Mouse (Mus musculus) bone marrow macrophage, adult 2 months (primary cell): ENCODE results near the gene Borcs5. TPM values are rescaled to one million over a fixed set of nuclear protein-coding genes. Genes with fewer than 3 reads are reported as not detected.

Experiments
- H3K27ac ChIP-seq: 2 replicates; pipeline ENCODE4 v1.5.1; 2012; ENCODE audit warnings: low read depth, low read length; ENCODE audit not compliant: insufficient read depth
- H3K4me1 ChIP-seq: 2 replicates; pipeline ENCODE4 v1.6.1; 2012; ENCODE audit warnings: low read length; ENCODE audit not compliant: control insufficient read depth, insufficient read depth
- H3K4me3 ChIP-seq: 2 replicates; pipeline ENCODE4 v1.5.1; 2012; ENCODE audit warnings: mild to moderate bottlenecking, low read length, moderate library complexity; ENCODE audit not compliant: insufficient read depth
- CTCF ChIP-seq: IDR thresholded peaks from 2 replicates; pipeline ENCODE4 v1.5.1; 2012; ENCODE audit warnings: low read depth, mild to moderate bottlenecking, low read length, moderate library complexity
- POLR2A ChIP-seq: IDR thresholded peaks from 2 replicates; pipeline ENCODE4 v1.6.1; 2012; ENCODE audit warnings: mild to moderate bottlenecking, low read depth, low read length, borderline replicate concordance
- polyA plus RNA-seq: library from polyadenylated mRNA; stranded (reverse); fragments of >200 nt; gene quantifications from 2 replicates; pipeline ENCODE4 v1.2.4, GENCODE M21; 2012; ENCODE audit not compliant: missing spikeins, insufficient read depth, insufficient read length

The Borcs5 gene
- polyA plus RNA-seq, 1 experiment = 4.5 TPM

- peaks cover 53% of the 10 kb centered on the region for H3K4me1 ChIP-seq
- no peak overlapping the region for H3K27ac ChIP-seq
These were observed 63.9 kb downstream of the Borcs5 start for GRCm38 (mm10) chr6:134703053-134703690.

DNA sequence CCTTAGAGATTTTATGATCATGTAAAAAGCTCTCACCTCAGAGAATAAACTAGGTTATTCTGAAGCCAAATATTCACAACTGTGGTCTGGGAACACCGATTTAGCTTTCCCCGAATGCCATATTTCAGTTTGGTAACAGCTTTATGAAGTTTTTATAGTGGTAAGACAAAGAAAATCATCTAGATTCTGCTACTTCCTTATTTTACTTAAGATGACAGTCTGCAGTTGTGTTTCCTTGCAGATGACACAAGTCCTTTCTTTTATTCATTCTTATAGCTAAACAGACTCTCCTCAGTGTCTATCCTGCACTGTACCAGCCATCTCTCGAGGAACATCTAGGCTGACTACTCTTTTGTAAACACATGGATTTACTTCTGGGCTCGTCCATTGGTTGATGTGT is 67.2 kb downstream of the Borcs5 start:
- no peak overlapping the region for H3K27ac ChIP-seq
- peaks cover 28% of the 10 kb centered on the region for H3K4me1 ChIP-seq
- TF ChIP-seq POLR2A (no peak), CTCF (no peak)
- no peak overlapping the region for H3K4me3 ChIP-seq

More at GRCm38 (mm10) chr6:134703053-134703690, 63.9 kb downstream of the Borcs5 start:
- no peak for TF ChIP-seq POLR2A
- TF ChIP-seq CTCF = no peak
- no peak overlapping the region for H3K4me3 ChIP-seq

DNA sequence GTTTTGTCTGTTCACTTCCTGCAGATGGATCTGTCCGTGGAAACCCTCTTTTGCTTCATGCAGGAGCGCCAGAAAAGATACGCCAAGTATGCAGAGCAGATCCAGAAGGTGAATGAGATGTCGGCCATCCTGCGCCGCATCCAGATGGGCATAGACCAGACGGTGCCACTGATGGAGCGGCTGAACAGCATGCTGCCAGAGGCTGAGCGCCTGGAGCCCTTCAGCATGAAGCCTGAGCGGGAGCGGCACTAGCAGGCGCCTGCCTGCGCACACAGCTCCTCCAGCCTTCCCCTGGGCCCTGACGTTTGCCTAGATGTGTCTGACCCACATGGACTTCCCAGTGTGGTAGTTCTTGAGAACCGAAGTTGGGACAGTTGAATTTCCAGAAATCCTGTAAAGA is 70.7 kb downstream of the Borcs5 start:
- TF ChIP-seq CTCF = no peak
- no peak for TF ChIP-seq POLR2A
- Histone ChIP-seq H3K4me1 (peaks cover 13% of the 10 kb centered on the region), H3K27ac (no peak overlapping the region), H3K4me3 (no peak overlapping the region)

DNA sequence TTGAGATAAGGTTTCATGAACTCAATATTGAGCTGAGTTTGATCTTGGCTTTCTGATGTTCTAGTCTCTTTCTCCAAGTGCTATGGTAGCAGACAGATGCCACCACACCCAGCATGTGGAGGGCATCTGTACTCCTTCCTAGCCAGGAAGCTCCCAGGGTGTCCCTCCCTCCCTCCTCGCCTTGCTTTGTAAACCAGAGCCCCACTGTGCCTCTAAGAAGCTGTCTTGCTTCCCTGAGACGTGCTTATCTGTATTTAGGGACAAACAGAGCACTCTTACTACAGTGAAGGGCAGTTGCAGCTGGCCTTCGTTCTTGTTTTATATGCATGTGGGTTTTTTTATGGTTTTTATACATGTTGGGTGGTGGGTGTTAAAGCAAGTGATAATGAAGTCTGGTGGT is 74.0 kb downstream of the Borcs5 start:
- H3K4me1 ChIP-seq = no peaks in the 10 kb centered on the region
- H3K27ac ChIP-seq = no peak overlapping the region
- H3K4me3 ChIP-seq = no peak overlapping the region
- no peak for TF ChIP-seq POLR2A
- TF ChIP-seq CTCF = no peak

DNA sequence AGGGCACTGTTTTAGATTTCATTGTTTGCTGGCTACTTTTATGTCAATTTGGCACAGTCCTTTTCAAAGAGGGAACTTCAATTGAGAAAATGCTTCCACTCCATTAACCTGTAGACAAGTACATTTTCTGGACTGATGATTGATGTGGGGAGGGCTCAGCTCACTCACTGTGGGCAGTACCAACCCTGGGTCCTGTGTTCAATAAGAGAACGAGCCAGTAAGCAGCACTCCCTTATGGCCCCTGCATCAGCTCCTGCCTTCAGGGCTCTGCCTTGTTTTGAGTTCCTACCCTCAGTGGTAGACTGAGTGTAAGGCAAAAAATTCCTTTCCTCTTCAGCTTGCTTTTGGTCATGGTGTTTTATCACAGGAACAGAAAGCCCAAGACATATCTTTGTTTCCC is 74.6 kb downstream of the Borcs5 start:
- TF ChIP-seq POLR2A = no peak
- TF ChIP-seq CTCF = no peak
- H3K4me1 ChIP-seq = no peaks in the 10 kb centered on the region

GRCm38 (mm10) chr6:134716168-134716587 is 76.9 kb downstream of the Borcs5 start:
- H3K4me3 ChIP-seq = no peak overlapping the region
- TF ChIP-seq POLR2A (no peak), CTCF (no peak)
- no peak overlapping the region for H3K27ac ChIP-seq
- no peaks in the 10 kb centered on the region for H3K4me1 ChIP-seq

More for the DNA sequence above, 74.6 kb downstream of the Borcs5 start:
- no peak overlapping the region for H3K4me3 ChIP-seq
- H3K27ac ChIP-seq = no peak overlapping the region

- no peaks in the 10 kb centered on the region for H3K4me1 ChIP-seq
- no peak overlapping the region for H3K4me3 ChIP-seq
- no peak for TF ChIP-seq CTCF
- TF ChIP-seq POLR2A = no peak
- H3K27ac ChIP-seq = no peak overlapping the region
These were observed 78.8 kb downstream of the Borcs5 start for GRCm38 (mm10) chr6:134717886-134718667.

- Histone ChIP-seq H3K4me3 (no peak overlapping the region), H3K4me1 (no peaks in the 10 kb centered on the region), H3K27ac (no peak overlapping the region)
- TF ChIP-seq POLR2A = no peak
- no peak for TF ChIP-seq CTCF
These were observed 79.4 kb downstream of the Borcs5 start for GRCm38 (mm10) chr6:134718668-134719065.

DNA sequence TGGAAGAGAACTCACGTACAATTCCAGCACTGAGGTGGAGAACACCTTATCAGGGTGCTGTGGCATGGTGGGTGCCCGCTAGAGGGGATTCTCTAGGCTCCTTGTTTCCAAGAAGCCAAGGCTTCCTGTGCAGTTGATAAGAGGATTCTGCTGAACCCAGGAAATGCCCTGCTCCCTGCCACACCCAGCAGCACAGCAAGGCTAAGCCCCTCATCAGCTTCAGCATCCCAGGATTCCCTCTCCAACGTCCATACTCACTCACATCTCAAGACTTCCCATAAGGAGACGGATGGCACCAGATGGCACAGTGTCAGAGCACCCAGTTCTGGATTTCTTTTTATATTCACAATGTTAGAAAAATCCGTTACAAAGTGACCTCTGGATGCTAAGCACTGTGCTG is 79.8 kb downstream of the Borcs5 start:
- Histone ChIP-seq H3K27ac (no peak overlapping the region), H3K4me3 (no peak overlapping the region), H3K4me1 (no peaks in the 10 kb centered on the region)
- TF ChIP-seq CTCF = no peak
- no peak for TF ChIP-seq POLR2A

DNA sequence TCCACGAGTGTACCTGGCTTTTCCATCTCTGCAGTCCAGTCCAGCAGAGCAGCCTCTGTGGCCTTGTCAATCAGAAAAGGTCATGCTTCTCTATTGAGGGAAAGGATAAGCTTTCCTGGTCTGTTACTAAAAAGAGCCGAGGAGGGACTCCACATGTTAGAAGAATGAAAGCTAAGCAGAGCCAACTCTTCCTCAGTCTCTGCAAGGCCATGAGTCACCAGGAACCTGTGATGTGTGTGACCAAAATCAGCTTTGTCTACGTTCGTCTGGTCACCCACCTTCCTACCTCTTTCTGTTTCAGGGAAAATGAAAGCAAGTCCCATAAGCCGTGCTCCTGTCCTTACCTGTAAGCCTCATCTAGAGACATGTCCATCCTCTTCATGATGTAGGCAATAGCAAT is 80.8 kb downstream of the Borcs5 start:
- no peak overlapping the region for H3K4me3 ChIP-seq
- no peak for TF ChIP-seq CTCF
- TF ChIP-seq POLR2A = no peak
- H3K4me1 ChIP-seq = no peaks in the 10 kb centered on the region
- no peak overlapping the region for H3K27ac ChIP-seq

DNA sequence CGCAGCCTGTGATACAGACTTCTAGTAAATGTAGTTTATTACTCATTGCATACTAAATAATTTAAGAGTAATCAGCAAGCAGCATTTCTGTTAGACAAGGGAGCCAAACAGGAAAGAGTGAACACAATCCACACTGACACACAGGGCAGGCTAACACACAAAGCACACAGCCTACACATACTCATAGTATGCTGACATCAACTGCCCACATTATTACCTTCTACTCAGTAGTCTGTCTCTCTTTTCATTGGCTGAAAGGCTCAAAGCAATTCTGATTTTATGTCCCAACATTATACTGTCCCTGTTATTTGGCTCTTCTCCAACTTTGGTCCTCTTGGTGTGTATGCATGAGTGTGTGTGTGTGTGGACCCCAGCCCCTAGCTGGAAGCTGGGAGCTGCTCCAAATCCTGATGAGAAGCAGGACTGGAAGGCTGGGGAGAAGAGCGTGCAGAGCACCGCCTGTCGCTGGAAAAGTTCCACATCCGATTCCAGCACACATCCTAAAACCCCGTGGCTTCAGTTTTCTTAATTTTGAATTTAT is 82.5 kb downstream of the Borcs5 start:
- H3K27ac ChIP-seq = no peak overlapping the region
- H3K4me1 ChIP-seq = no peaks in the 10 kb centered on the region
- H3K4me3 ChIP-seq = no peak overlapping the region
- no peak for TF ChIP-seq POLR2A
